Mouse (Mus musculus) midbrain, embryonic 10.5 days (tissue): ENCODE data around the gene Slc9a9. TPM values are rescaled to one million over a fixed set of nuclear protein-coding genes. Genes with fewer than 3 reads are reported as not detected.

Experiments used
- DNase-seq: peaks from one replicate; pipeline ENCODE4 v3.0.0-alpha.2; 2017; ENCODE audit warnings: low spot score
- H3K27ac ChIP-seq: fragments of 300-500 bp; sonication (generic); replicated peaks from 2 replicates; pipeline ENCODE4 v1.5.1; 2016; ENCODE audit warnings: mild to moderate bottlenecking
- H3K27me3 ChIP-seq: fragments of 300-500 bp; sonication (generic); 2 replicates; pipeline ENCODE4 v1.6.1; 2016; ENCODE audit warnings: low read depth, mild to moderate bottlenecking; ENCODE audit not compliant: poor library complexity, severe bottlenecking
- H3K36me3 ChIP-seq: fragments of 300-500 bp; sonication (generic); 2 replicates; pipeline ENCODE4 v1.6.1; 2016; ENCODE audit warnings: mild to moderate bottlenecking, moderate library complexity
- H3K4me1 ChIP-seq: fragments of 300-500 bp; sonication (generic); 2 replicates; pipeline ENCODE4 v1.6.1; 2016
- H3K4me3 ChIP-seq: fragments of 300-500 bp; sonication (generic); 2 replicates; pipeline ENCODE4 v1.5.1; 2016; ENCODE audit warnings: mild to moderate bottlenecking, moderate library complexity
- H3K9me3 ChIP-seq: fragments of 300-500 bp; sonication (generic); replicated peaks from 2 replicates; pipeline ENCODE4 v1.6.1; 2016; ENCODE audit warnings: mild to moderate bottlenecking
- WGBS: fragments of 180-500 bp; shearing (Covaris S2); methylation state at CpG from one replicate; pipeline ENCODE4 v1.1.7; 2016; 5-methylcytosine and 5-hydroxymethylcytosine counted together
- polyA plus RNA-seq: library from polyadenylated mRNA; unstranded; fragments of >200 nt; fragmentation: Nextera tagmentation; extraction: Ambion mirVana; gene quantifications from 2 replicates; pipeline ENCODE4 v1.2.1, GENCODE M21; 2016

The Slc9a9 gene
- polyA plus RNA-seq, 1 experiment from 2014 or later = 1.9 TPM

- Histone ChIP-seq H3K27ac (no peak overlapping the region), H3K27me3 (no peaks in the 10 kb centered on the region), H3K4me1 (no peaks in the 10 kb centered on the region), H3K36me3 (no peaks in the 10 kb centered on the region), H3K4me3 (no peak overlapping the region), H3K9me3 (no peaks in the 10 kb centered on the region)
- DNase-seq = no peak
- WGBS = 69% methylated on average over 1 of the region's 1 CpGs
Measured at GRCm38 (mm10) chr9:95042420-95042819, 372.7 kb downstream of the Slc9a9 start.

- Histone ChIP-seq H3K4me3 (no peak overlapping the region), H3K27ac (no peak overlapping the region), H3K27me3 (no peaks in the 10 kb centered on the region), H3K36me3 (no peaks in the 10 kb centered on the region), H3K9me3 (no peaks in the 10 kb centered on the region), H3K4me1 (no peaks in the 10 kb centered on the region)
- no peak for DNase-seq
- 88% methylated on average over 9 of the region's 9 CpGs for WGBS
Measured at GRCm38 (mm10) chr9:95052160-95052559, 382.5 kb downstream of the Slc9a9 start.

DNA sequence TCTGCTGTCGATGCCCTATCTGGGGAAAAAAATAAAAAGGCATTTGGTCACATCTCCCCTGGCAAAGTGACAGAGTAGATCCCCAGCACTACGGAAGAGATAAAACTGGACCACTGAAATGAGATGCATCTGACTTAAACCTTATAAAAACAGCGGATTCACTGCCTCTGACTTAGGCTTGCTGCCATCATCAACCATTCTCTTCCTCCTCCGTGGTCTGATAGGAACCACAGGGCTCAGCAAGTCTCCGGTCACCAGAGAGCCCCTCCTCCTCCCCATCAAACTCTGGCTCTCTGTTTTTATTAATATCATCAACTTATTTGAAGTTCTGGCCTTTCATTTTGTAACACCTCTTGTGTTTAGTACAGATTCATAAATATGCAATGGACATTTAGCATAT lies 383.5 kb downstream of the Slc9a9 start:
- WGBS = 80% methylated on average over 5 of the region's 5 CpGs
- H3K27ac ChIP-seq = no peak overlapping the region
- no peaks in the 10 kb centered on the region for H3K27me3 ChIP-seq
- no peak for DNase-seq
- no peak overlapping the region for H3K4me3 ChIP-seq
- no peaks in the 10 kb centered on the region for H3K36me3 ChIP-seq
- no peaks in the 10 kb centered on the region for H3K9me3 ChIP-seq
- no peaks in the 10 kb centered on the region for H3K4me1 ChIP-seq

DNA sequence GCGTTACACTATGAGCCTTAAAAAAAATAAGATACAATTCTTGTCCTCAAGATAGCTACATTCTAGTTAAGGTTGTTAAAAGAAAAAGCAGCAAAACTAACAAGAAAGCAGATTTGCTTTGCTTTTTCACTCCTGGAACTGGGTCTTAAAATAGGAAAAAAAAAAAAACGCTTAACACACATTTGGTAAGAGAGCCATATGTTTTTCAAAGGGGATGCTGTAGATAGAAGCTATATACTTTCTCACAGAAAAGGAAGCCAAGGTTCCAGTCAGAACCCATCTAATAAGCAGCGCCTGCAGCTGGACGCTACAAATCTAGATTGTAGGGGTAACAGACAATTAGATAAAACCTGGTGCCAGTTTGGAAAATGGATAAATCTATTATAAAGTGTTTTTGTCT lies 386.1 kb downstream of the Slc9a9 start:
- Histone ChIP-seq H3K36me3 (no peaks in the 10 kb centered on the region), H3K27ac (no peak overlapping the region), H3K27me3 (no peaks in the 10 kb centered on the region), H3K4me1 (no peaks in the 10 kb centered on the region), H3K9me3 (no peaks in the 10 kb centered on the region), H3K4me3 (no peak overlapping the region)
- no peak for DNase-seq
- 89% methylated on average over 4 of the region's 4 CpGs for WGBS

DNA sequence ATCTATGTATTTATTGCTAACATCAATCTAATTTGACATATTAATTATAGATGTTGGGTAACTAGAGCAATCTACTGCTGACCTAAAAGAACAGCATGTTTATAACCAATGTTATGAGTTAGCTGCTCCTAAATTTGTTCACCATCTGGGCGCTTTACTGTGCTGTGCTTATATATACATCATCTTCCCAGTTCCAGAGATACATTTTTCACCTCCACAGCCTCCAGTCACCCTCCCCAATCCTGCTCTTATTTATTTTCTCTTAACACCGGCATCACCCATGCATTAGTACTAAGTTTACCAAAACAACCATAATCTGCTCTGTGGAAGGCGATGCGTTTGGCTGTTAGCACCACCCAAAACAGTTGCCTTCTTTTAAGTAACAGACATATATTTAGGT lies 391.0 kb downstream of the Slc9a9 start:
- Histone ChIP-seq H3K9me3 (no peaks in the 10 kb centered on the region), H3K4me1 (no peaks in the 10 kb centered on the region), H3K36me3 (no peaks in the 10 kb centered on the region), H3K27ac (no peak overlapping the region), H3K27me3 (no peaks in the 10 kb centered on the region), H3K4me3 (no peak overlapping the region)
- 88% methylated on average over 4 of the region's 4 CpGs for WGBS
- no peak for DNase-seq

GRCm38 (mm10) chr9:95067037-95067436 lies 397.3 kb downstream of the Slc9a9 start:
- H3K27me3 ChIP-seq = no peaks in the 10 kb centered on the region
- no peaks in the 10 kb centered on the region for H3K36me3 ChIP-seq
- DNase-seq = no peak
- peaks cover 14% of the 10 kb centered on the region for H3K4me1 ChIP-seq
- H3K4me3 ChIP-seq = no peak overlapping the region
- WGBS = 65% methylated on average over 2 of the region's 3 CpGs
- no peak overlapping the region for H3K27ac ChIP-seq
- H3K9me3 ChIP-seq = no peaks in the 10 kb centered on the region; the same call in 1 of the 2 replicates

GRCm38 (mm10) chr9:95068466-95068865 lies 398.8 kb downstream of the Slc9a9 start:
- 91% methylated on average over 2 of the region's 2 CpGs for WGBS
- no peaks in the 10 kb centered on the region for H3K36me3 ChIP-seq
- no peaks in the 10 kb centered on the region for H3K27me3 ChIP-seq
- no peak overlapping the region for H3K27ac ChIP-seq
- H3K4me3 ChIP-seq = no peak overlapping the region
- H3K9me3 ChIP-seq = no peaks in the 10 kb centered on the region; the same call in 1 of the 2 replicates
- peaks cover 26% of the 10 kb centered on the region for H3K4me1 ChIP-seq
- DNase-seq = no peak

DNA sequence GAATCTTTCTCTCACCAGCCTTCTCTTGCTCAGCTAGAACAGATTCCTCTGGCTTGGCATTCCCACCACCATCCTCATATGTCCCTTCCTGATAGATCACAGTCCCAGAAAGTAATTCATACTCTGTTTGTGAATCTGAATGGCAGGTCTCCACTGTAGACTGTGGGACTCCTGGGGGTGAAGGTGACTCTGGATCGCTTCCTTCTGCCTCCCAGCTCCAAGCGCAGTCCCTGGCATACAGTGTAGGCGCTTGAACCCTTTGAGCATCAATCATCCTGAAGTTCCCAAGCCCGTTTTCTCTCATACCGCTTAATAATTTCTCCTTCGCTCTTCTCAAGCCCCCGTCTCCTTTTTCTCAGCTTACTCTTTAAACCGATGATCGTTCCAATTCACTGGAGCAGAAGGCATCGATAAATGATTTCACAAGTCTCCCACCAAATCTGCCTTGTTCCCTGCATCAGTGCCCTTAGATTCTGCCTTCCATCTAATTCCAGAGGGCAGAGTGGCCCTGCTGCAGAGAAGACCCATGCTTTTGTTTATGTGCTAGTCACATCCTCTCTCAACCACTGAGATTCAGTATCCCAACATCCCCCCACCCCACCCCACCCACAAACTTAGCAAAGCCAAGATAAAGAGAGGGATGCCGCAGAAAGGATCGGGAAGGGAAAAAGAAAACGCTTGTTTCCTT lies 401.3 kb downstream of the Slc9a9 start:
- H3K36me3 ChIP-seq = no peaks in the 10 kb centered on the region
- no peak for DNase-seq
- H3K4me1 ChIP-seq = peaks cover 33% of the 10 kb centered on the region
- no peaks in the 10 kb centered on the region for H3K27me3 ChIP-seq
- 77% methylated on average over 13 of the region's 13 CpGs for WGBS
- no peaks in the 10 kb centered on the region; the same call in 1 of the 2 replicates for H3K9me3 ChIP-seq
- peak overlapping the region; percentile 1; the same call in 1 of the 2 replicates for H3K27ac ChIP-seq
- H3K4me3 ChIP-seq = no peak overlapping the region

GRCm38 (mm10) chr9:95072450-95072955 lies 402.8 kb downstream of the Slc9a9 start:
- no peak overlapping the region for H3K27ac ChIP-seq
- no peaks in the 10 kb centered on the region for H3K36me3 ChIP-seq
- H3K4me1 ChIP-seq = peaks cover 33% of the 10 kb centered on the region
- WGBS = 78% methylated on average over 14 of the region's 14 CpGs
- no peak overlapping the region for H3K4me3 ChIP-seq
- no peak for DNase-seq
- no peaks in the 10 kb centered on the region; the same call in 1 of the 2 replicates for H3K9me3 ChIP-seq
- H3K27me3 ChIP-seq = peaks cover 14% of the 10 kb centered on the region

DNA sequence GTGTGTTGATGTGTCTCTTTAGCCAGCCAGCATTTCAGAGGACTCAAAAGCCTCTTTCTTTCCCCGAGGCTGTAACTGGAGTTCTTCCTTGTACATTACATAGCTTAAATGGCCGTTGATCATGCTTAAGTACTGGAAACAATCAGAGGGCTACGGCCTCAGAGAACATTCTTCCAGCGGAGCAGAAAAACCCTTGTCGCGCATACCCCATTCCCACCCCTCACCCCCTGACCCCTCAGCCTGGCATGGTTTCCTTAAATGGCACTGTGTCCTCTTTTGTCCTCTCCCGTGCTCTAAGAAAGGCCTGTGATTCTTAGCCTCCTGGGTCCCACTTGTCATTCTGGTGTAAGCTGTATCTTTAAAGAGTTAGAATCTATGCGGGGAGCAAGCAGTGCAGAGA lies 404.0 kb downstream of the Slc9a9 start:
- no peaks in the 10 kb centered on the region for H3K36me3 ChIP-seq
- H3K9me3 ChIP-seq = no peaks in the 10 kb centered on the region; the same call in 1 of the 2 replicates
- H3K27me3 ChIP-seq = peaks cover 21% of the 10 kb centered on the region
- no peak overlapping the region for H3K4me3 ChIP-seq
- no peak overlapping the region for H3K27ac ChIP-seq
- H3K4me1 ChIP-seq = peaks cover 36% of the 10 kb centered on the region
- DNase-seq = no peak
- 25% methylated on average over 8 of the region's 8 CpGs for WGBS

GRCm38 (mm10) chr9:95075856-95076255 lies 406.1 kb downstream of the Slc9a9 start:
- WGBS = 84% methylated on average over 12 of the region's 12 CpGs
- Histone ChIP-seq H3K27me3 (peaks cover 40% of the 10 kb centered on the region), H3K36me3 (no peaks in the 10 kb centered on the region), H3K4me1 (peaks cover 35% of the 10 kb centered on the region), H3K4me3 (no peak overlapping the region), H3K9me3 (no peaks in the 10 kb centered on the region), H3K27ac (no peak overlapping the region)
- no peak for DNase-seq

- no peaks in the 10 kb centered on the region for H3K9me3 ChIP-seq
- no peak for DNase-seq
- H3K27ac ChIP-seq = no peak overlapping the region
- peaks cover 58% of the 10 kb centered on the region for H3K27me3 ChIP-seq
- H3K4me1 ChIP-seq = peaks cover 16% of the 10 kb centered on the region
- H3K4me3 ChIP-seq = no peak overlapping the region
- no peaks in the 10 kb centered on the region for H3K36me3 ChIP-seq
- 92% methylated on average over 5 of the region's 5 CpGs for WGBS
Measured at GRCm38 (mm10) chr9:95077938-95078337, 408.2 kb downstream of the Slc9a9 start.

DNA sequence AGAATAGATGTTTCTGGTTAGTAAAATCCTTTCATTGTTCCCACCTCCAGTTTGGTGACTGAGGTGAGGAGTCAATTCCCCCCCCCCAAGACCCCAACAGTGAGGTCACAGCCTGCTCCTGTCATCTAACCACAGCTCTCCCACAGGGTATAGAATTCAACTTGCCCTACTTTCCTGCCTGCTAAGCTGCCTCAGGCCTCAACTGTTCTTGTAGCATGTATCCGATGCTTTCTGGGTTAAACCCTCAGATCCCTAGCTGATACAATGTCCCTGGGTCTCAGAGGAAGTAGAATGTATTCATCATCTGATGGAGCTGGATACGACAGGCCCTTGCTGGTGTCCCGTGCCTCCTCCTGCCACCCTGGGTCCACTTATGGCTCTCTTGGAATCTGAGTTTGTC lies 408.9 kb downstream of the Slc9a9 start:
- 85% methylated on average over 3 of the region's 3 CpGs for WGBS
- DNase-seq = no peak
- no peak overlapping the region for H3K27ac ChIP-seq
- H3K4me1 ChIP-seq = peaks cover 9% of the 10 kb centered on the region
- H3K27me3 ChIP-seq = peaks cover 65% of the 10 kb centered on the region
- no peak overlapping the region for H3K4me3 ChIP-seq
- no peaks in the 10 kb centered on the region for H3K9me3 ChIP-seq
- H3K36me3 ChIP-seq = no peaks in the 10 kb centered on the region
